Mouse (Mus musculus) embryonic fibroblast, embryonic 13.5 days (primary cell): ENCODE measurements at regions not wholly inside any gene's neighbourhood (a gene's known extent, or its start where the extent isn't known, plus 50 kb on each side); places are given as distances from the start of the nearest gene placed in this dataset.

Experiments used
- H3K27ac ChIP-seq: 2 replicates; pipeline ENCODE4 v1.5.1; 2012; ENCODE audit warnings: low read length, control low read depth, inconsistent platforms; ENCODE audit not compliant: insufficient read depth
- H3K4me1 ChIP-seq: 2 replicates; pipeline ENCODE4 v1.6.1; 2011; ENCODE audit warnings: low read length; ENCODE audit not compliant: control insufficient read depth, insufficient read depth
- H3K4me3 ChIP-seq: 2 replicates; pipeline ENCODE4 v1.5.1; 2011; ENCODE audit warnings: mild to moderate bottlenecking, control low read depth, low read length; ENCODE audit not compliant: insufficient read depth
- CTCF ChIP-seq: IDR thresholded peaks from 2 replicates; pipeline ENCODE4 v1.5.1; 2011; ENCODE audit warnings: mild to moderate bottlenecking, control low read depth, low read length, moderate library complexity, borderline replicate concordance; ENCODE audit not compliant: insufficient read depth
- POLR2A ChIP-seq: IDR thresholded peaks from 2 replicates; pipeline ENCODE4 v1.6.1; 2011; ENCODE audit warnings: low read depth, mild to moderate bottlenecking, control low read depth, low read length, moderate library complexity

DNA sequence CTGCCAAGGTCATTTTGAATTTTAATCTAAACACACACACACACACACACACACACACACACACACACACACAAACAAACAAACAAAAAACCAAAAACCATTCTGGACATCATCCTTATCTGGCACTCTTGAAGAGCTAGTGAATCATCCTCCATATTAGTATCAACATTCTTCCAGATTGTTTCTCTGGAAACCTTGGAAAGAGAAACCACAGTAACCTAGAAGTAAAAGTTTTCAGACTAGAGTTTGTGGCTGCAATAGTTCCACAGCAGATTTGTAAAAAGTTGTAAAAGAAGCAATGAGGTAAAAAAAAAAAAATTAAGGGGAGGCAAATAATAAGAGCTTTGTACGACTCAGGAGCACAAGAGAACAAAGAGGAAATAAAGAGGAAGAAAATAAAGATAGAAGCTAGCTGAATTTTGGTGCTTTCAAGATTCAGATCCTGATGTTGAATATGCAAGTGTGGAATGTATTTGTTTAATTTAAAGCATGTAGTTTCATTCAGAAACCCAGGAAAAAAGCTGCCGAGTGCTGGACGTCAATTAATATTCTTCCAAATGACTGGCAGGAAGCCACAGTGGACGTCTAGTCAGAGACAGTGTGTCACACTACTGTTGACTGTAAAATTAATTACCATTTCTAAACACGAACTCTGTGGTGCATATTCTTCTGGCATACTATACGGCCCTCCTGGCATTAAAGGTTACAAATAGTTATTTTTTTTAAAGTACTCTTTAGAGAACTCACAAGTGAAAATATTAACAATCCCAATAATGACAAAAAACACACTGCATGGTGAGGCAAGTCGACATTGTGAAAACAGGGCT lies 602.7 kb upstream of the Nr2f1 start:
- TF ChIP-seq POLR2A = no peak
- TF ChIP-seq CTCF = no peak
- Histone ChIP-seq H3K4me1 (peaks cover 2% of the 10 kb centered on the region; the same call in 1 of the 2 replicates), H3K27ac (no peak overlapping the region), H3K4me3 (no peak overlapping the region)

GRCm38 (mm10) chr13:78799641-78800040 lies 600.1 kb upstream of the Nr2f1 start:
- H3K27ac ChIP-seq = no peak overlapping the region
- H3K4me1 ChIP-seq = peaks cover 2% of the 10 kb centered on the region; the same call in 1 of the 2 replicates
- TF ChIP-seq POLR2A (no peak), CTCF (no peak)
- H3K4me3 ChIP-seq = no peak overlapping the region

DNA sequence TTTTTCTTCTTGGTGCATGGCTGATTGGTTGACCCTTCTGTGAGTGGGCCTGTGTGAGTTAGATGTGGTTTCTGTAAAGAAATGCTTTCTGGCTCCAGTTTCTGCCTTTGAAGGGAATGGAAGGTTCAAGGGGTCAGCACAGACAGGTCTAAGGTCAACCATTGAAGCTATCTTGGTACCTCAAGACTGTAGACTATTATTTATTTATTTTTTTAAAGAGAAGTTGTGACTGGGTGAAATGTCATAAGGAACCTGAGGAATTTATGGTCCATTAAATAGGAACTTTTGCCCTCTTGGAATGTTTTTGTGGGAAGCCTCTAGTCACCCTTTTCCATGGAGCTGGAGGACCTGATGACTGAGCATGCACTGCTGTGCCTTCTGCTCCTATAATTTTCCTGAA lies 595.7 kb upstream of the Nr2f1 start:
- Histone ChIP-seq H3K4me3 (no peak overlapping the region), H3K4me1 (no peaks in the 10 kb centered on the region), H3K27ac (no peak overlapping the region)
- TF ChIP-seq POLR2A (no peak), CTCF (no peak)

DNA sequence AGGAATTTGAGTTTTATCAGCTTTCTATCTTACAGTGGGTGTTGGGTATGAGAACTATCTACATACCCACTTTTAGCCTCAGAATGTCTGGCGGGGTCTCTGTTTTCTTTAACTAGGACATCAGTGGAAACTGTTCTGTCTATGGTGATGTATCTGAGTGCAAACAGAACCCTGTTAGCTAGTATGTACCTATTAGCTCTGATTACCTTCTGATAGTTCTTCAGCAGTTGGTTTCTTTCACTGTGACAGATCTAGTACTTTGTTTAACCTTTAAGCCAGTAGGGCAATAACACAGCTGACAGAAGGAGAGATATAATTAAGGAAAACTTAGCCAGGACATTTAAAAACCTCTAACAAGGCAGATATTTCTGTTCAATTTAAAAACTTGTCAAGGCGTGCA lies 584.7 kb upstream of the Nr2f1 start:
- no peak overlapping the region for H3K4me3 ChIP-seq
- TF ChIP-seq POLR2A (no peak), CTCF (no peak)

GRCm38 (mm10) chr13:78783591-78784240 lies 584.2 kb upstream of the Nr2f1 start:
- no peak for TF ChIP-seq CTCF
- no peak for TF ChIP-seq POLR2A
- H3K4me1 ChIP-seq = no peaks in the 10 kb centered on the region
- H3K27ac ChIP-seq = no peak overlapping the region
- H3K4me3 ChIP-seq = no peak overlapping the region

More for the DNA sequence above, 584.7 kb upstream of the Nr2f1 start:
- no peak overlapping the region for H3K27ac ChIP-seq
- no peaks in the 10 kb centered on the region for H3K4me1 ChIP-seq
